Mouse (Mus musculus) CH12.LX (cell line): ENCODE results near the gene Wnt10b.

Source experiments
- CHD2 ChIP-seq: IDR thresholded peaks from 2 replicates; pipeline ENCODE4 v1.6.1; 2011; ENCODE audit warnings: low read length, improper control_type of control experiment
- CTCF ChIP-seq, 2 experiments: IDR thresholded peaks in 1 of 2; conservative IDR thresholded peaks in 1 of 2; 2 replicates each; pipeline ENCODE4 v1.5.1; 2011 to 2012; ENCODE audit warnings: low read depth in 2 of 2, low read length in 2 of 2, improper control_type of control experiment in 1 of 2, inconsistent platforms in 1 of 2, mild to moderate bottlenecking in 1 of 2, moderate library complexity in 1 of 2
- E2F4 ChIP-seq: IDR thresholded peaks from 2 replicates; pipeline ENCODE4 v1.6.1; 2011; ENCODE audit warnings: low read depth, low read length, improper control_type of control experiment; ENCODE audit not compliant: insufficient replicate concordance
- GABPA ChIP-seq: IDR thresholded peaks from 2 replicates; pipeline ENCODE4 v1.6.1; 2012; ENCODE audit warnings: low read depth, low read length, improper control_type of control experiment, inconsistent platforms; ENCODE audit not compliant: insufficient replicate concordance
- JUND ChIP-seq: conservative IDR thresholded peaks from 2 replicates; pipeline ENCODE4 v1.6.1; 2011; ENCODE audit warnings: low read depth, low read length, improper control_type of control experiment
- POLR2A ChIP-seq: IDR thresholded peaks from 2 replicates; pipeline ENCODE4 v1.6.1; 2011; ENCODE audit warnings: low read depth, mild to moderate bottlenecking, improper control_type of control experiment, low read length
- POLR2AphosphoS2 ChIP-seq: IDR thresholded peaks from 2 replicates; pipeline ENCODE4 v1.6.1; 2011; ENCODE audit warnings: low read depth, low read length, improper control_type of control experiment
- TBP ChIP-seq: conservative IDR thresholded peaks from 2 replicates; pipeline ENCODE4 v1.6.1; 2011; ENCODE audit warnings: low read depth, low read length, improper control_type of control experiment
- UBTF ChIP-seq: IDR thresholded peaks from 2 replicates; pipeline ENCODE4 v1.6.1; 2012; ENCODE audit warnings: low read depth, mild to moderate bottlenecking, inconsistent platforms, low read length, improper control_type of control experiment, moderate library complexity
- USF1 ChIP-seq: IDR thresholded peaks from 2 replicates; pipeline ENCODE4 v1.6.1; 2014; ENCODE audit warnings: low read depth, mild to moderate bottlenecking, inconsistent platforms, low read length, improper control_type of control experiment
- ZC3H11A ChIP-seq: IDR thresholded peaks from 2 replicates; pipeline ENCODE4 v1.6.1; 2012; ENCODE audit warnings: low read depth, mild to moderate bottlenecking, inconsistent platforms, low read length, improper control_type of control experiment

DNA sequence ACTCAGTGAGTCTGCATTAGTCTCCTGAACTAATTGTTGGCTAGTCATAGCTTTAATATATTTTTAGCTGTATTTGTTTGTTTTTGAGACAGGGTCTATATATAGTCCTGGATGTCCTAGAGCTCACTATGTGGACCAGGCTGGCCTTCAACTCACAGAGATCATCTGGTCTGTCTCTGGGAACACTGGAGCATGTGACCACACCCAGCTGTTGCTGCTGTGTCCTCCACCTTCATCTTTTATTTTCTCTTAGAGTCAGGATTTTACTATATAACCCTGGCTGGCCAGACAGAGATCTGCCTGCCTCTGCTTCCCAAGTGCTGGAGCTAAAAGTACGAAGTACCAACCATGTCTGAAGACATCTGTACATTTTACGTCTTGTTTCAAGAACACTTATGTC lies 28.9 kb downstream of the Wnt10b start:
- no peak for TF ChIP-seq E2F4
- no peak for TF ChIP-seq CTCF (conservative IDR thresholded peaks at IDR 0.05 in 1 of 2, IDR thresholded peaks at IDR 0.05 in 1 of 2; ENCODE audit: low read depth in 2 of 2, low read length in 2 of 2)
- TF ChIP-seq ZC3H11A = no peak
- no peak for TF ChIP-seq UBTF
- TF ChIP-seq CHD2 = no peak
- no peak for TF ChIP-seq POLR2A
- no peak for TF ChIP-seq POLR2AphosphoS2
- no peak for TF ChIP-seq JUND
- TF ChIP-seq TBP = no peak
- TF ChIP-seq GABPA = no peak
- TF ChIP-seq USF1 = no peak
